Mouse (Mus musculus) MEL (cell line): Measurements from ENCODE around the gene Efcab2. TPM values are rescaled to one million over a fixed set of nuclear protein-coding genes. Genes with fewer than 3 reads are reported as not detected.

Source experiments
- DNase-seq: peaks from one replicate; pipeline ENCODE4 v3.0.0; 2011; ENCODE audit warnings: low read depth, low spot score
- H3K27ac ChIP-seq: 2 replicates; pipeline ENCODE4 v1.5.1; 2012; ENCODE audit warnings: low read depth, mild to moderate bottlenecking, control low read depth, low read length, moderate library complexity; ENCODE audit not compliant: control insufficient read depth
- H3K27me3 ChIP-seq, 2 experiments: fragments of 150-350 bp in 1 of 2; sonication (generic) in 1 of 2; 2 replicates each; pipeline ENCODE4 v1.6.1; 2012; ENCODE audit warnings: low read length in 2 of 2, mild to moderate bottlenecking in 2 of 2, improper control_type of control experiment in 1 of 2, moderate library complexity in 1 of 2; ENCODE audit not compliant: insufficient read depth in 2 of 2, control insufficient read depth in 1 of 2
- H3K36me3 ChIP-seq, 2 experiments: 2 replicates each; pipeline ENCODE4 v1.6.1; 2012 to 2014; ENCODE audit warnings: low read length in 2 of 2, improper control_type of control experiment in 1 of 2, inconsistent platforms in 1 of 2, mild to moderate bottlenecking in 1 of 2; ENCODE audit not compliant: insufficient read depth in 2 of 2, control insufficient read depth in 1 of 2
- H3K4me1 ChIP-seq, 2 experiments: fragments of 150-350 bp in 1 of 2; sonication (generic) in 1 of 2; 2 replicates each; pipeline ENCODE4 v1.6.1; 2012; ENCODE audit warnings: low read length in 2 of 2, improper control_type of control experiment in 1 of 2, mild to moderate bottlenecking in 1 of 2; ENCODE audit not compliant: insufficient read depth in 2 of 2, control insufficient read depth in 1 of 2
- H3K4me3 ChIP-seq, 2 experiments: fragments of 150-350 bp in 1 of 2; sonication (generic) in 1 of 2; 2 replicates each; pipeline ENCODE4 v1.5.1; 2012; ENCODE audit warnings: low read depth in 2 of 2, low read length in 2 of 2, mild to moderate bottlenecking in 2 of 2, moderate library complexity in 2 of 2, control low read depth in 1 of 2, improper control_type of control experiment in 1 of 2; ENCODE audit not compliant: control insufficient read depth in 1 of 2, insufficient read depth in 1 of 2
- H3K79me2 ChIP-seq: 2 replicates; pipeline ENCODE4 v1.6.1; 2012; ENCODE audit warnings: mild to moderate bottlenecking, low read length, moderate library complexity; ENCODE audit not compliant: control insufficient read depth, poor library complexity, insufficient read depth
- H3K9ac ChIP-seq: 2 replicates; pipeline ENCODE4 v1.6.1; 2012; ENCODE audit warnings: low read depth, mild to moderate bottlenecking, control low read depth, low read length, moderate library complexity; ENCODE audit not compliant: control insufficient read depth, poor library complexity, severe bottlenecking
- H3K9me3 ChIP-seq: fragments of 150-350 bp; sonication (generic); replicated peaks from 2 replicates; pipeline ENCODE4 v1.6.1; 2012; ENCODE audit warnings: mild to moderate bottlenecking, low read length, improper control_type of control experiment, moderate library complexity; ENCODE audit not compliant: insufficient read depth
- CHD1 ChIP-seq: IDR thresholded peaks from 2 replicates; pipeline ENCODE4 v1.6.1; 2012; ENCODE audit warnings: low read depth, mild to moderate bottlenecking, inconsistent platforms, low read length, improper control_type of control experiment
- CTCF ChIP-seq, 3 experiments: IDR thresholded peaks in 2 of 3; conservative IDR thresholded peaks in 1 of 3; 2 replicates each; pipeline ENCODE4 v1.5.1; 2011 to 2012; ENCODE audit warnings: low read length in 3 of 3, low read depth in 2 of 3, mild to moderate bottlenecking in 2 of 3, improper control_type of control experiment in 1 of 3, inconsistent platforms in 1 of 3, mixed read lengths in 1 of 3, moderate library complexity in 1 of 3; ENCODE audit not compliant: control insufficient read depth in 1 of 3, insufficient read depth in 1 of 3, poor library complexity in 1 of 3, severe bottlenecking in 1 of 3
- E2F4 ChIP-seq: IDR thresholded peaks from 2 replicates; pipeline ENCODE4 v1.6.1; 2011; ENCODE audit warnings: low read depth, low read length, improper control_type of control experiment, borderline replicate concordance
- EP300 ChIP-seq, 2 experiments: IDR thresholded peaks; 2 replicates each; pipeline ENCODE4 v1.6.1; 2011; ENCODE audit warnings: improper control_type of control experiment in 2 of 2, low read length in 2 of 2, low read depth in 1 of 2, mild to moderate bottlenecking in 1 of 2
- ETS1 ChIP-seq: IDR thresholded peaks from 2 replicates; pipeline ENCODE4 v1.6.1; 2012; ENCODE audit warnings: low read depth, mild to moderate bottlenecking, inconsistent platforms, low read length, improper control_type of control experiment, moderate library complexity
- GABPA ChIP-seq: IDR thresholded peaks from 2 replicates; pipeline ENCODE4 v1.6.1; 2012; ENCODE audit warnings: low read depth, mild to moderate bottlenecking, inconsistent platforms, low read length, improper control_type of control experiment, moderate library complexity
- JUND ChIP-seq: IDR thresholded peaks from 2 replicates; pipeline ENCODE4 v1.6.1; 2011; ENCODE audit warnings: low read depth, mild to moderate bottlenecking, improper control_type of control experiment, low read length
- KAT2A ChIP-seq: conservative IDR thresholded peaks from 2 replicates; pipeline ENCODE4 v1.6.1; 2012; ENCODE audit warnings: low read depth, low read length, improper control_type of control experiment, inconsistent platforms
- MAX ChIP-seq: IDR thresholded peaks from 2 replicates; pipeline ENCODE4 v1.6.1; 2011; ENCODE audit warnings: low read length, improper control_type of control experiment
- MAZ ChIP-seq: IDR thresholded peaks from 2 replicates; pipeline ENCODE4 v1.6.1; 2012; ENCODE audit warnings: low read depth, mild to moderate bottlenecking, inconsistent platforms, low read length, improper control_type of control experiment
- MEF2A ChIP-seq: IDR thresholded peaks from 2 replicates; pipeline ENCODE4 v1.6.1; 2014; ENCODE audit warnings: low read depth, mild to moderate bottlenecking, inconsistent platforms, low read length, improper control_type of control experiment; ENCODE audit not compliant: poor library complexity, insufficient replicate concordance, severe bottlenecking; ENCODE audit errors: extremely low read depth
- MYC ChIP-seq: IDR thresholded peaks from 2 replicates; pipeline ENCODE4 v1.6.1; 2011; ENCODE audit warnings: low read depth, mild to moderate bottlenecking, low read length, improper control_type of control experiment, moderate library complexity
- NELFE ChIP-seq: IDR thresholded peaks from 2 replicates; pipeline ENCODE4 v1.6.1; 2011; ENCODE audit warnings: low read depth, low read length, improper control_type of control experiment
- POLR2A ChIP-seq, 2 experiments: IDR thresholded peaks; 2 replicates each; pipeline ENCODE4 v1.6.1; 2011 to 2012; ENCODE audit warnings: low read length in 2 of 2, mild to moderate bottlenecking in 2 of 2, control low read depth in 1 of 2, improper control_type of control experiment in 1 of 2, low read depth in 1 of 2, moderate library complexity in 1 of 2; ENCODE audit not compliant: control insufficient read depth in 1 of 2, insufficient read depth in 1 of 2, poor library complexity in 1 of 2
- POLR2AphosphoS5 ChIP-seq: IDR thresholded peaks from 2 replicates; pipeline ENCODE4 v1.6.1; 2012; ENCODE audit warnings: low read depth, borderline replicate concordance, mild to moderate bottlenecking, inconsistent platforms, low read length, moderate library complexity, mixed read lengths
- RCOR1 ChIP-seq: IDR thresholded peaks from 2 replicates; pipeline ENCODE4 v1.6.1; 2012; ENCODE audit warnings: low read depth, mild to moderate bottlenecking, inconsistent platforms, low read length, improper control_type of control experiment
- TBP ChIP-seq: IDR thresholded peaks from 2 replicates; pipeline ENCODE4 v1.8.0; 2011; ENCODE audit warnings: low read depth, low read length, improper control_type of control experiment
- TCF12 ChIP-seq: IDR thresholded peaks from 2 replicates; pipeline ENCODE4 v1.6.1; 2014; ENCODE audit warnings: low read depth, mild to moderate bottlenecking, inconsistent platforms, low read length, improper control_type of control experiment, moderate library complexity
- USF1 ChIP-seq: IDR thresholded peaks from 2 replicates; pipeline ENCODE4 v1.6.1; 2014; ENCODE audit warnings: low read depth, mild to moderate bottlenecking, inconsistent platforms, low read length, improper control_type of control experiment, moderate library complexity
- USF2 ChIP-seq, 2 experiments: IDR thresholded peaks; 2 replicates each; pipeline ENCODE4 v1.6.1; 2011 to 2012; ENCODE audit warnings: improper control_type of control experiment in 2 of 2, low read length in 2 of 2, borderline replicate concordance in 1 of 2, inconsistent platforms in 1 of 2, low read depth in 1 of 2, mild to moderate bottlenecking in 1 of 2; ENCODE audit not compliant: insufficient read depth in 1 of 2
- ZC3H11A ChIP-seq: IDR thresholded peaks from 2 replicates; pipeline ENCODE4 v1.6.1; 2012; ENCODE audit warnings: low read depth, mild to moderate bottlenecking, inconsistent platforms, low read length, improper control_type of control experiment
- ZKSCAN1 ChIP-seq: IDR thresholded peaks from 2 replicates; pipeline ENCODE4 v1.6.1; 2012; ENCODE audit warnings: low read depth, mild to moderate bottlenecking, inconsistent platforms, low read length, improper control_type of control experiment, moderate library complexity
- ZMIZ1 ChIP-seq: IDR thresholded peaks from 2 replicates; pipeline ENCODE4 v1.6.1; 2012; ENCODE audit warnings: low read depth, mild to moderate bottlenecking, inconsistent platforms, low read length, improper control_type of control experiment, moderate library complexity
- ZNF384 ChIP-seq: IDR thresholded peaks from 2 replicates; pipeline ENCODE4 v1.6.1; 2012; ENCODE audit warnings: low read depth, mild to moderate bottlenecking, inconsistent platforms, low read length, improper control_type of control experiment
- polyA plus RNA-seq, 2 experiments: library from polyadenylated mRNA; stranded (reverse) in 1 of 2; unstranded in 1 of 2; fragments of >175 nt in 1 of 2; fragments of >200 nt in 1 of 2; gene quantifications; 2 replicates each; pipeline versions ENCODE4 v1.2.1 to v1.2.4; 2012; ENCODE audit warnings: low replicate concordance in 2 of 2, low read depth in 1 of 2; ENCODE audit not compliant: insufficient read length in 2 of 2, insufficient read depth in 1 of 2, missing spikeins in 1 of 2
- total RNA-seq: library from RNA; depleted of rRNA; stranded (reverse); fragments of 300-350 nt; gene quantifications from 2 replicates; pipeline ENCODE4 v1.2.3, GENCODE M21; 2012

Efcab2 gene
- total and polyA plus RNA-seq, 3 experiments, result 0.85 to 3.2 TPM; not detected in 1

DNA sequence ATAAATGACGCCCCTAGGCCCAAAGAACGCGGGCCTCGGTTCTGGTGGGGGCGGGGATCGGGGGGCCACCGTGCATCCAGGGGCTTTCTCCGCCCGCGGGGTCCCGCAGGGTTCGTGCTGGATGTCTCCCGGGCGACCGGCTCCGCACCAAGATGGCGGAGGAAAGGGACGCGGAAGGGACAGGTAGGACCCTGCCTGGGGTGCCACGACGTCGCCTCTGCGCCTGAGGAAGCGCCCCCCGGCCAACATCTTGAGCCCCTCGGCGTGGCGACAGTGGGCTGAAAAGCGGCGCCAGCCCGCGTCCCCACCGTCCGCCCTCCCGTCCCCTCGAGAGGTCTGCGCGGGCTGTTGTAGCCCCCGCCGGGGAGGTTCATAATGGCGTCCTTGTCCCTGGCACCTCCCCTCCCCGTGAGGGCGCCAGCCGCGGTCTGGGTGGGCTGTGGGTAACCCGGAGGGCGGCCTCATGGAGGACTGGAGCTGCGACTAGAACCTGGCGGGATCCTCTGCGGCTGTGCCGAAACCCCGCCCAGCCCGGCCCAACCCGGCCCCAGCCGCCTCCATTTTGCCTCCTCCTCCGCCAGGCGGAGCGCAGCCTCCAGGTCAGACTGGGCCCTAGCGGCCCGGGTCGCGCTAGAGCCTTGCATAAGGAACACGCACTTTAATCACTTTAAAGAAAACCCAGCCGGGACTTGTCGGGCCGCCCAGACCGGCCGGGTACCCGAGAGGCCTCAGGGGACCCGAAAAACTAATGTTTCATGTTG, at the start of gene Efcab2 (continued):
- TF ChIP-seq USF2 (IDR thresholded peaks at IDR 0.05; ENCODE audit: borderline replicate concordance in 1 of 2, insufficient read depth in 1 of 2, low read depth in 1 of 2, low read length in 2 of 2) (no peak), ZNF384 (no peak), CTCF (IDR thresholded peaks at IDR 0.05 in 2 of 3, conservative IDR thresholded peaks at IDR 0.05 in 1 of 3; ENCODE audit: control insufficient read depth in 1 of 3, insufficient read depth in 1 of 3, low read depth in 2 of 3, low read length in 3 of 3, poor library complexity in 1 of 3, severe bottlenecking in 1 of 3) (peak in 2 of 3 experiments; percentile 12 to 41; a peak in 2 of 6 replicates)

GRCm38 (mm10) chr1:178357776-178358710, 47.8 kb upstream of the Efcab2 start:
- H3K4me3 ChIP-seq, result no peak overlapping the region
- H3K4me1 ChIP-seq, result peaks cover 0 to 3% of the 10 kb centered on the region in 2 experiments; a peak in 1 of 4 replicates
- no peak overlapping the region for H3K9ac ChIP-seq
- H3K27ac ChIP-seq, result no peak overlapping the region
- no peak for DNase-seq
- H3K36me3 ChIP-seq, result no peaks in the 10 kb centered on the region
- no peak for TF ChIP-seq MAZ
- no peak for TF ChIP-seq ZMIZ1
- no peak for TF ChIP-seq CHD1
- no peak for TF ChIP-seq ZKSCAN1
- no peak for TF ChIP-seq NELFE
- no peak for TF ChIP-seq POLR2A (IDR thresholded peaks at IDR 0.05; ENCODE audit: control insufficient read depth in 1 of 2, insufficient read depth in 1 of 2, low read depth in 1 of 2, low read length in 2 of 2, poor library complexity in 1 of 2)
- no peak for TF ChIP-seq JUND
- no peak for TF ChIP-seq KAT2A
- no peak for TF ChIP-seq TCF12
- TF ChIP-seq ZC3H11A, result no peak
- no peak for TF ChIP-seq RCOR1
- no peak for TF ChIP-seq USF2 (IDR thresholded peaks at IDR 0.05; ENCODE audit: borderline replicate concordance in 1 of 2, insufficient read depth in 1 of 2, low read depth in 1 of 2, low read length in 2 of 2)
- no peak for TF ChIP-seq USF1
- TF ChIP-seq ZNF384, result no peak
- no peaks in the 10 kb centered on the region for H3K79me2 ChIP-seq
- no peaks in the 10 kb centered on the region for H3K9me3 ChIP-seq
- no peaks in the 10 kb centered on the region; a peak in 1 of 4 replicates for H3K27me3 ChIP-seq

- Histone ChIP-seq H3K9ac (no peak overlapping the region), H3K4me3 (no peak overlapping the region), H3K4me1 (peaks cover 0 to 3% of the 10 kb centered on the region in 2 experiments; a peak in 1 of 4 replicates), H3K79me2 (no peaks in the 10 kb centered on the region), H3K9me3 (no peaks in the 10 kb centered on the region), H3K27me3 (no peaks in the 10 kb centered on the region), H3K27ac (no peak overlapping the region), H3K36me3 (no peaks in the 10 kb centered on the region)
- no peak for DNase-seq
- TF ChIP-seq EP300 (IDR thresholded peaks at IDR 0.05; ENCODE audit: low read depth in 1 of 2, low read length in 2 of 2), result no peak
- TF ChIP-seq TBP, result no peak
- no peak for TF ChIP-seq POLR2AphosphoS5
- no peak for TF ChIP-seq GABPA
- TF ChIP-seq ZMIZ1, result no peak
- no peak for TF ChIP-seq MYC
- TF ChIP-seq E2F4, result no peak
- TF ChIP-seq USF1, result no peak
- TF ChIP-seq MAX, result no peak
- TF ChIP-seq TCF12, result no peak
- no peak for TF ChIP-seq RCOR1
- TF ChIP-seq NELFE, result no peak
- no peak for TF ChIP-seq MEF2A
- TF ChIP-seq ETS1, result no peak
These were observed 45.6 kb upstream of the Efcab2 start for GRCm38 (mm10) chr1:178360264-178360663.
